Mouse (Mus musculus): ENCODE data around the gene Wfdc5. TPM values are rescaled to one million over a fixed set of nuclear protein-coding genes. Genes with fewer than 3 reads are reported as not detected.
"Not testable (repeated sequence)": the region's sequence is repeated elsewhere in the genome, so short reads cannot be mapped to it uniquely, and the experiment has no call there.

Gene Wfdc5
- 0.48 and 0.96 TPM in 2 replicates for polyA plus RNA-seq (2014; fragmentation: Nextera tagmentation; extraction: Ambion mirVana)

DNA sequence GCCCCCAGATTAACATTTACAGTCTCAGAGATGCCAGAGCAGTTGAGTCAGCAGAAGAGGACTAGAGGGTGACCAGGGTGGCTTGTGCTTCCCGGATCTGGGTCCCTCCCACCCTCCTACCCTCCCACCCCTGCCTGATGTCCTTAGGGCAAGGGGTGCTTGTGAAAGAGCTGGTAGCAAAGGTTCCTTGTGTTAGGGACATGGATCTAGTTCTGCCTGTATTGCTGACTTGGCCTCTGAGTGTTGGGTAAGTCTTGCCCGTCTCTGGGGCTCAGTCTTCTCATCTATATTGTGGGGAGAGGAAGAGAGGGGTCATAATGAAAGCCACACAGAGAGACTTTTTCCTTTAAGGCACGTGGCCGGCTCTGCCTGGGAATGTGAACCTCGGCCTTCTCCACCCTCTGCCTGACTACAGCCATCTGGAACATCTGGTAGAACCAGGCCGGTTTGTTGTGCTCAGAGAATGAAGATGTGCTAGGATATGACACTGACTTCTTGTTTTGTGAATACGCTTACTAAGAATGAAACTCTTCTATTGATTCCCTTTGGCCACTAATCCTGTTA is at the start of gene Wfdc5:
Gene Wfdc5 (minus strand): TSS at position 51 of the 564 bp plus-strand sequence.
- Histone ChIP-seq H3K9ac (ENCODE audit: low read depth, low read length) (no peak within 1 kb of the TSS), H3K4me1 (ENCODE audit: control insufficient read depth, insufficient read depth, low read length) (no peaks in the 10 kb centered on the region), H3K9me3 (ENCODE audit: control insufficient read depth, low read length) (no peaks in the 10 kb centered on the region), H3K4me2 (ENCODE audit: low read depth, low read length) (no peak within 1 kb of the TSS), H3K27ac (replicated peaks; ENCODE audit: low read depth, low read length) (no peak within 1 kb of the TSS), H3K36me3 (ENCODE audit: control insufficient read depth, insufficient read depth, low read length) (no peaks in the 10 kb centered on the region), H3K4me3 (ENCODE audit: low read depth, low read length) (no peak within 1 kb of the TSS), H3K27me3 (replicated peaks; ENCODE audit: control insufficient read depth, insufficient read depth, low read length) (no peaks in the 10 kb centered on the region)
- no peak for DNase-seq (ENCODE audit: low spot score)
- no peak for ATAC-seq (ENCODE audit: low read depth)
- 65% methylated on average over 7 of the region's 7 CpGs for WGBS

DNA sequence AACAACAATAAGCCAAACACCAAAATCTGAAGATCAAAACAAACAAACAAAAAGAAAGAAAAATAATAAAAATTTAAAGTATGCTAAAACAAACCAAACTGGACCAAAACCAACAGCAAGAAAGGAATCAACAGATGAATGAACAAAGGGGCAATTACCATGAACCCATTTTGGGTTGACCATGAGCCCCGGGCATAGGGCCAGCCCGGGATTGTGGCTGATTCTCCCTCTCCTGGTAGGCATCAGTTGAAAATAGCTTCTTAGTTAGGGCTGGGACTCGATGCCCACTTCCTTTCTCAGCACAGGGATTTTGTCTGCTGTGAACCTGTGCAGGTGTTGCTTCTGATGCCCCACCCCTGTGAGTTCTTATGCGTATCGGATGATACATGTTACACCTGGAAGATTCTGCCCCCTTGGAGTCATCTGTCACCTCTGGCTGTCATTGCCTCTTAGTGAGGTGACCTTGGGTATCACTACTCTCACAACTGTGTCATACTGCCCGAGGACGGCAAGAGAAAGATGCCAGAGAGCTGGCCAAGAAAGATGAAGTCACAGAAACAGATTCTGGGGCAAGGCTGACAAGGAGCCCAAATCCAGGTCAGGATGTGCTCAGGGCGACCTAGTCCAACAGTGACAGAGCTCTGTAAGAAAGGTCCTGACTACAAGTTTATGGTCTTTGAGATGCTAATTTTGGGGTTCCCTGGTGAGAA is 46.0 kb upstream of the Wfdc5 start:
- H3K27ac ChIP-seq (replicated peaks; ENCODE audit: low read depth, low read length): no peak overlapping the region
- no peak for DNase-seq (ENCODE audit: low spot score)

DNA sequence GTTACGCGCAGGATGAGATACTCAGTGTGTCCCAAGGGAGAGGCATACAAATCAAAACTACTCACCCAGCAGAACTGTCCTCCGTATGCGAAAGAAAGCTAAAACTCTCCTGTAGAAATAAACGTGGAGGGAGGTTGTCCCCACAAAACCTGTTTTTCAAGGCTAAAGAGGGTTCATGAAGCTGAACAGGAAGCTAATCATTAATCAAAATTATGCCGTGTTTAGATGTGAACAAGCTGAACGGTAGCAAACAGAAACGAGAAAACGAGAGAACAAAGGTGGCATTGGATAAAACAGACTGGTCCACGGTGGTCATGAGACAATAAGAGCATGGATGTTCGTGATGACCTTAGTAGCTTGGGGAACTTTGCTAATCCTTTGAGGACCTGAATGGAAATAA is 39.0 kb upstream of the Wfdc5 start, which contains the start of gene Wfdc15b:
Gene Wfdc15b (minus strand): TSS at position 139 of the 400 bp plus-strand sequence.
- Histone ChIP-seq H3K27me3 (replicated peaks; ENCODE audit: control insufficient read depth, insufficient read depth, low read length) (no peaks in the 10 kb centered on the region), H3K4me3 (ENCODE audit: low read depth, low read length) (no peak within 1 kb of the TSS), H3K9ac (ENCODE audit: low read depth, low read length) (no peak within 1 kb of the TSS), H3K27ac (replicated peaks; ENCODE audit: low read depth, low read length) (no peak within 1 kb of the TSS), H3K4me2 (ENCODE audit: low read depth, low read length) (no peak within 1 kb of the TSS), H3K9me3 (ENCODE audit: control insufficient read depth, low read length) (no peaks in the 10 kb centered on the region), H3K36me3 (ENCODE audit: control insufficient read depth, insufficient read depth, low read length) (no peaks in the 10 kb centered on the region), H3K4me1 (ENCODE audit: control insufficient read depth, insufficient read depth, low read length) (no peaks in the 10 kb centered on the region)
- ATAC-seq (ENCODE audit: low read depth): no peak
- no peak for DNase-seq (ENCODE audit: low spot score)
- WGBS: 64% methylated on average over 11 of the region's 11 CpGs

More for the DNA sequence above, 46.0 kb upstream of the Wfdc5 start:
- no peaks in the 10 kb centered on the region for H3K36me3 ChIP-seq (ENCODE audit: control insufficient read depth, insufficient read depth, low read length)
- WGBS: 87% methylated on average over 8 of the region's 8 CpGs
- no peaks in the 10 kb centered on the region for H3K9me3 ChIP-seq (ENCODE audit: control insufficient read depth, low read length)
- no peaks in the 10 kb centered on the region for H3K27me3 ChIP-seq (replicated peaks; ENCODE audit: control insufficient read depth, insufficient read depth, low read length)
- ATAC-seq (ENCODE audit: low read depth): no peak
- H3K9ac ChIP-seq (ENCODE audit: low read depth, low read length): no peak overlapping the region
- H3K4me2 ChIP-seq (ENCODE audit: low read depth, low read length): no peak overlapping the region
- no peak overlapping the region for H3K4me3 ChIP-seq (ENCODE audit: low read depth, low read length)
- H3K4me1 ChIP-seq (ENCODE audit: control insufficient read depth, insufficient read depth, low read length): no peaks in the 10 kb centered on the region

DNA sequence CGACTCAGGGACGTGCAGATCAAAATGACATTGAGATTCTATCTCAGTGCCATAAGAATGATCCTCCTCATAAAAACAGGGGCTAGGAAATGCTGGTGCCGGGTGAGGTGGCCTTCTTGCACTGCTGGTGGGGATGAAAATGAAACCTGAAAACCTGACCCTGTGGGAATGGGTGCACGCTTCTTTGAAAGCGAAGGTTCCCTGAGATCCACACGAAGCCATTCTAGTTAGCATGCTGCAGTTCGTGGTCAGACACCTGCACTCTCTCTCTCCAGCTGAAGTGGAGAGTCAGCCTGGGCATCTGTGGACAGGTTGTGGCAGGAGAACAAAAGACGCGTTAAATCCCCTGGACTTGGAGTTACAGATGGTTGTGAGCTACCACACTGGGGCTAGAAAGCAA is 36.8 kb upstream of the Wfdc5 start:
- ATAC-seq (ENCODE audit: low read depth): no peak

DNA sequence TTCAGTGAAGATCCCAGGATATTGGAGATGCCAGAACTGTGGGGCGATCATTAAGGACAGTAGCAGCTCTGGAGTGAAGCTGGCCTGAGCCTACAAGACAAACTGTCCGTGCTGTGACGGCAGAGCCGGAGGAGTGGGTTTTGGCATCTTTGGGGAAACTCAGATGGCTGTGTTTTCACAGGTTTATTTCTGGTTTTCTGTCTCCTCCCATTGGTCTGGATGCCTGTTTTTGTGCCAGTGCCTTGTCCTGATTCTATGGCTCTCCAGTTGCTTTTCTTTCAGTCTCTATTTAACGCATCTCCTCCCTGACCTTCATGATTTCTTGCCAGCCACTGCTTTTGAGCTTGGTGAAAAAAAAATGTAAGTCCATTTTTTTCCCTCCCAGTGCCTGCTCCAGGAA is 30.2 kb upstream of the Wfdc5 start:
- Histone ChIP-seq H3K4me2 (ENCODE audit: low read depth, low read length) (no peak overlapping the region), H3K4me1 (ENCODE audit: control insufficient read depth, insufficient read depth, low read length) (no peaks in the 10 kb centered on the region), H3K4me3 (ENCODE audit: low read depth, low read length) (no peak overlapping the region), H3K27me3 (replicated peaks; ENCODE audit: control insufficient read depth, insufficient read depth, low read length) (no peaks in the 10 kb centered on the region), H3K36me3 (ENCODE audit: control insufficient read depth, insufficient read depth, low read length) (no peaks in the 10 kb centered on the region), H3K27ac (replicated peaks; ENCODE audit: low read depth, low read length) (no peak overlapping the region), H3K9me3 (ENCODE audit: control insufficient read depth, low read length) (no peaks in the 10 kb centered on the region), H3K9ac (ENCODE audit: low read depth, low read length) (no peak overlapping the region)
- DNase-seq (ENCODE audit: low spot score): no peak
- no peak for ATAC-seq (ENCODE audit: low read depth)
- 88% methylated on average over 5 of the region's 5 CpGs for WGBS

More for the DNA sequence above, 36.8 kb upstream of the Wfdc5 start:
- Histone ChIP-seq H3K4me1 (ENCODE audit: control insufficient read depth, insufficient read depth, low read length) (no peaks in the 10 kb centered on the region), H3K27me3 (replicated peaks; ENCODE audit: control insufficient read depth, insufficient read depth, low read length) (no peaks in the 10 kb centered on the region), H3K9ac (ENCODE audit: low read depth, low read length) (no peak overlapping the region), H3K36me3 (ENCODE audit: control insufficient read depth, insufficient read depth, low read length) (no peaks in the 10 kb centered on the region), H3K4me2 (ENCODE audit: low read depth, low read length) (no peak overlapping the region), H3K9me3 (ENCODE audit: control insufficient read depth, low read length) (no peaks in the 10 kb centered on the region), H3K27ac (replicated peaks; ENCODE audit: low read depth, low read length) (no peak overlapping the region), H3K4me3 (ENCODE audit: low read depth, low read length) (no peak overlapping the region)
- DNase-seq (ENCODE audit: low spot score): no peak
- 90% methylated on average over 9 of the region's 9 CpGs for WGBS

DNA sequence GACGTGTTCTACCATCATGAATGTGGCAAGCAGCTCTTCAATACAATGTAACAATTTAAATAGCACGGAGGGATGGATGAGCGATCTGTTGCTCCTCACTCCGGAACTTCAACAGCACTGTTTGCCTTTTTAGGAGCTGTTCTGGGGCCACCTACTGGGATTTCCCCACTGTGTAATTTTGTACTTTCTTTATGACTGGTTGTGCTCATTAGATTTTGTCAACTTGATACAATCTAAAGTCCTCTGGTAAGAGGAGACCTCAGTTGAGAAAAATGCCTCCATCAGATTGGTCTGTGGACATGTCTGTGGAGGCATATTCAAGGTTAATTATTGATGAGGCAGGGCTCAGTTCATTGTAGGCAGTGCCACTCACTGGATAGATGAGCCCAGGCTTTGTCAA is 28.4 kb upstream of the Wfdc5 start:
- DNase-seq (ENCODE audit: low spot score) (no peak), ATAC-seq (ENCODE audit: low read depth) (no peak)
- H3K4me3 ChIP-seq (ENCODE audit: low read depth, low read length): no peak overlapping the region
- no peaks in the 10 kb centered on the region for H3K36me3 ChIP-seq (ENCODE audit: control insufficient read depth, insufficient read depth, low read length)
- H3K27ac ChIP-seq (replicated peaks; ENCODE audit: low read depth, low read length): no peak overlapping the region
- no peaks in the 10 kb centered on the region for H3K27me3 ChIP-seq (replicated peaks; ENCODE audit: control insufficient read depth, insufficient read depth, low read length)
- H3K9ac ChIP-seq (ENCODE audit: low read depth, low read length): no peak overlapping the region
- no peaks in the 10 kb centered on the region for H3K4me1 ChIP-seq (ENCODE audit: control insufficient read depth, insufficient read depth, low read length)
- no peaks in the 10 kb centered on the region for H3K9me3 ChIP-seq (ENCODE audit: control insufficient read depth, low read length)
- no peak overlapping the region for H3K4me2 ChIP-seq (ENCODE audit: low read depth, low read length)
- WGBS: 87% methylated on average over 4 of the region's 4 CpGs

DNA sequence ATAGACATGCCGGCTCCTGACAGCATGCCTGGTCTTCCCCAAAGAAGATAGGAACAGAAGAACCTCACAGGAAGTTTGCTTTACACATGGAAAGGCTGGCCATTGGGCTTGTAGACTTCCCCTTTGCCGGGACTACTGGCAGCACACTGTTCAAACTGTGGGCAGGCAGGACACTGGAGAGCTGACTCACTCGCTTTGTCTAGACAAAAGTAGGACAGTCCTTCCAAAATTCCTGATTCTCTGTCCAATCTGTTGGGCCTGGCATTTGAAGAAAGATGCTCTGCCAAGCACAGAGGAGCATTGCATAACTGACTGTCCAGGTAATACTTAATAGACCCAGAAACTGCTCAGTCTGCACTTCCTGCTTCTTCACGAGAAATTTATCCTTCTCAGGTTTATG is 24.1 kb upstream of the Wfdc5 start:
- no peaks in the 10 kb centered on the region for H3K27me3 ChIP-seq (replicated peaks; ENCODE audit: control insufficient read depth, insufficient read depth, low read length)
- H3K27ac ChIP-seq (replicated peaks; ENCODE audit: low read depth, low read length): no peak overlapping the region
- H3K4me2 ChIP-seq (ENCODE audit: low read depth, low read length): no peak overlapping the region
- ATAC-seq (ENCODE audit: low read depth): no peak
- H3K36me3 ChIP-seq (ENCODE audit: control insufficient read depth, insufficient read depth, low read length): no peaks in the 10 kb centered on the region
- H3K4me3 ChIP-seq (ENCODE audit: low read depth, low read length): no peak overlapping the region
- H3K4me1 ChIP-seq (ENCODE audit: control insufficient read depth, insufficient read depth, low read length): no peaks in the 10 kb centered on the region
- DNase-seq (ENCODE audit: low spot score): no peak
- no peaks in the 10 kb centered on the region for H3K9me3 ChIP-seq (ENCODE audit: control insufficient read depth, low read length)
- 71% methylated on average over 4 of the region's 4 CpGs for WGBS
- H3K9ac ChIP-seq (ENCODE audit: low read depth, low read length): no peak overlapping the region

DNA sequence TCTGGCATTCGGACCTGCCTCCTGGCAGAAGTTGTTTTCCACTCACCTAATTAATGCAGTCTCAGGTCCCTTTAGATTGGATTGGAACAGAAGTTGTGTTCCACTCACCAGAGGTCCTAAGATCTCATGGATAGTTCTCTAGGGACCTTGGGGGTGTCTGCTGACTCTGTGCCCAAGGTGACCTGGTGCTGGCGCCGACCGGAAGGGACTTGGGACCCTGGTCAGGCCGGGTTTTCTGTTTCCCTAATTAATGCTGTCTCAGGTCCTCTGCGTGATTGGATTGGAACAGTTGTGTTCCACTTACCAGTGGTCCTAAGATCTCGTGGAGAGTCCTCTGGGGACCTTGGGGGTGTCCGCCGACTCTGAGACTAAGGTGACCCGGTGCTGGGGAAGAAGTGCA is 23.5 kb upstream of the Wfdc5 start:
- not testable (repeated sequence) for H3K27ac ChIP-seq (replicated peaks; ENCODE audit: low read depth, low read length); H3K27me3 ChIP-seq (replicated peaks; ENCODE audit: control insufficient read depth, insufficient read depth, low read length); ATAC-seq (ENCODE audit: low read depth); H3K4me1 ChIP-seq (ENCODE audit: control insufficient read depth, insufficient read depth, low read length); H3K4me2 ChIP-seq (ENCODE audit: low read depth, low read length); H3K36me3 ChIP-seq (ENCODE audit: control insufficient read depth, insufficient read depth, low read length); DNase-seq (ENCODE audit: low spot score); H3K9ac ChIP-seq (ENCODE audit: low read depth, low read length); H3K4me3 ChIP-seq (ENCODE audit: low read depth, low read length); H3K9me3 ChIP-seq (ENCODE audit: control insufficient read depth, low read length)
- 92% methylated on average over 10 of the region's 10 CpGs for WGBS

Data from embryonic facial prominence, embryonic 14.5 days (tissue).